Mouse (Mus musculus) intestine, embryonic 14.5 days (tissue): ENCODE data around the gene Sema6d. TPM values are rescaled to one million over a fixed set of nuclear protein-coding genes. Genes with fewer than 3 reads are reported as not detected.

Source experiments
- ATAC-seq: fragments of 200-750 bp; cut with Nextera tagmentation; replicated peaks from 2 replicates; pipeline ENCODE4 v1.8.0; 2017; ENCODE audit warnings: low read depth, moderate number of reproducible peaks, moderate TSS enrichment, moderate library complexity; ENCODE audit not compliant: low FRiP score, low TSS enrichment
- DNase-seq: peaks from one replicate; pipeline ENCODE4 v3.0.0-alpha.2; 2018; ENCODE audit warnings: low spot score
- H3K27ac ChIP-seq: fragments of 300-500 bp; sonication (generic); 2 replicates; pipeline ENCODE4 v1.5.1; 2014; ENCODE audit warnings: low read depth, mild to moderate bottlenecking, control low read depth
- H3K27me3 ChIP-seq: fragments of 300-500 bp; sonication (generic); replicated peaks from 2 replicates; pipeline ENCODE4 v1.6.1; 2014; ENCODE audit warnings: low read length, control low read depth; ENCODE audit not compliant: control insufficient read depth, insufficient read depth
- H3K36me3 ChIP-seq: fragments of 300-500 bp; sonication (generic); 2 replicates; pipeline ENCODE4 v1.6.1; 2014; ENCODE audit warnings: low read length, control low read depth; ENCODE audit not compliant: control insufficient read depth, insufficient read depth
- H3K4me1 ChIP-seq: fragments of 300-500 bp; sonication (generic); replicated peaks from 2 replicates; pipeline ENCODE4 v1.6.1; 2014; ENCODE audit warnings: low read length, control low read depth, mixed read lengths; ENCODE audit not compliant: control insufficient read depth, insufficient read depth
- H3K4me2 ChIP-seq: fragments of 300-500 bp; sonication (generic); 2 replicates; pipeline ENCODE4 v1.6.1; 2014; ENCODE audit warnings: low read length
- H3K4me3 ChIP-seq: fragments of 300-500 bp; sonication (generic); 2 replicates; pipeline ENCODE4 v1.5.1; 2014; ENCODE audit warnings: low read depth, low read length, control low read depth, mixed read lengths
- H3K9ac ChIP-seq: fragments of 300-500 bp; sonication (generic); 2 replicates; pipeline ENCODE4 v1.6.1; 2014; ENCODE audit warnings: mild to moderate bottlenecking, low read length
- H3K9me3 ChIP-seq: fragments of 300-500 bp; sonication (generic); 2 replicates; pipeline ENCODE4 v1.6.1; 2016; ENCODE audit warnings: low read length, control low read depth; ENCODE audit not compliant: control insufficient read depth
- WGBS: fragments of 180-500 bp; shearing (Covaris S2); extraction: QIAGEN DNeasy Blood & Tissue Kit; methylation state at CpG from one replicate; pipeline ENCODE4 v1.1.7; 2014; 5-methylcytosine and 5-hydroxymethylcytosine counted together
- polyA plus RNA-seq: library from polyadenylated mRNA; unstranded; fragments of >200 nt; fragmentation: Nextera tagmentation; extraction: Ambion mirVana; gene quantifications from 2 replicates; pipeline ENCODE4 v1.2.1, GENCODE M21; 2014

Sema6d gene
- polyA plus RNA-seq, 1 experiment from 2014 or later = 17.7 TPM

GRCm38 (mm10) chr2:124404631-124405562 lies 315.1 kb downstream of the Sema6d start:
- Histone ChIP-seq H3K27ac (no peak overlapping the region), H3K4me2 (no peak overlapping the region), H3K4me3 (no peak overlapping the region), H3K4me1 (no peaks in the 10 kb centered on the region), H3K36me3 (no peaks in the 10 kb centered on the region), H3K9me3 (no peaks in the 10 kb centered on the region), H3K27me3 (no peaks in the 10 kb centered on the region), H3K9ac (no peak overlapping the region)
- ATAC-seq (no peak), DNase-seq (no peak)
- 87% methylated on average over 6 of the region's 6 CpGs for WGBS

- WGBS = 86% methylated on average over 1 of the region's 1 CpGs
- Histone ChIP-seq H3K4me1 (no peaks in the 10 kb centered on the region), H3K27me3 (no peaks in the 10 kb centered on the region), H3K4me3 (no peak overlapping the region), H3K9me3 (no peaks in the 10 kb centered on the region), H3K9ac (no peak overlapping the region), H3K4me2 (no peak overlapping the region), H3K27ac (no peak overlapping the region), H3K36me3 (no peaks in the 10 kb centered on the region)
- no peak for DNase-seq
- no peak for ATAC-seq
Observed at GRCm38 (mm10) chr2:124408956-124409355, 319.2 kb downstream of the Sema6d start.

- no peak overlapping the region for H3K9ac ChIP-seq
- no peaks in the 10 kb centered on the region for H3K9me3 ChIP-seq
- H3K4me2 ChIP-seq = no peak overlapping the region
- no peaks in the 10 kb centered on the region for H3K27me3 ChIP-seq
- H3K4me1 ChIP-seq = no peaks in the 10 kb centered on the region
- no peaks in the 10 kb centered on the region for H3K36me3 ChIP-seq
- no peak for ATAC-seq
- no peak overlapping the region for H3K4me3 ChIP-seq
- 65% methylated on average over 3 of the region's 3 CpGs for WGBS
- no peak for DNase-seq
- no peak overlapping the region for H3K27ac ChIP-seq
Observed at GRCm38 (mm10) chr2:124416730-124417129, 327.0 kb downstream of the Sema6d start.

- ATAC-seq = no peak
- no peaks in the 10 kb centered on the region for H3K9me3 ChIP-seq
- no peaks in the 10 kb centered on the region for H3K27me3 ChIP-seq
- H3K4me2 ChIP-seq = no peak overlapping the region
- H3K4me1 ChIP-seq = no peaks in the 10 kb centered on the region
- H3K36me3 ChIP-seq = no peaks in the 10 kb centered on the region
- WGBS = 97% methylated on average over 2 of the region's 2 CpGs
- H3K4me3 ChIP-seq = no peak overlapping the region
- H3K9ac ChIP-seq = no peak overlapping the region
- H3K27ac ChIP-seq = no peak overlapping the region
- DNase-seq = no peak
Observed at GRCm38 (mm10) chr2:124418319-124418718, 328.6 kb downstream of the Sema6d start.

GRCm38 (mm10) chr2:124420170-124420825 lies 330.5 kb downstream of the Sema6d start:
- Histone ChIP-seq H3K27me3 (no peaks in the 10 kb centered on the region), H3K4me3 (no peak overlapping the region), H3K27ac (no peak overlapping the region), H3K9me3 (no peaks in the 10 kb centered on the region), H3K4me2 (no peak overlapping the region), H3K9ac (no peak overlapping the region), H3K36me3 (no peaks in the 10 kb centered on the region), H3K4me1 (no peaks in the 10 kb centered on the region)
- ATAC-seq (no peak), DNase-seq (no peak)
- WGBS = 31% methylated on average over 1 of the region's 1 CpGs

GRCm38 (mm10) chr2:124429744-124430143 lies 340.0 kb downstream of the Sema6d start:
- no peaks in the 10 kb centered on the region for H3K9me3 ChIP-seq
- no peak overlapping the region for H3K27ac ChIP-seq
- no peaks in the 10 kb centered on the region for H3K36me3 ChIP-seq
- ATAC-seq (no peak), DNase-seq (no peak)
- H3K9ac ChIP-seq = no peak overlapping the region
- H3K4me1 ChIP-seq = no peaks in the 10 kb centered on the region
- 88% methylated on average over 5 of the region's 5 CpGs for WGBS
- no peak overlapping the region for H3K4me2 ChIP-seq
- H3K4me3 ChIP-seq = no peak overlapping the region
- H3K27me3 ChIP-seq = no peaks in the 10 kb centered on the region

- H3K4me1 ChIP-seq = no peaks in the 10 kb centered on the region
- 90% methylated on average over 3 of the region's 3 CpGs for WGBS
- no peaks in the 10 kb centered on the region for H3K27me3 ChIP-seq
- no peaks in the 10 kb centered on the region for H3K9me3 ChIP-seq
- no peak for DNase-seq
- no peak overlapping the region for H3K4me3 ChIP-seq
- ATAC-seq = no peak
- H3K36me3 ChIP-seq = no peaks in the 10 kb centered on the region
- H3K4me2 ChIP-seq = no peak overlapping the region
- no peak overlapping the region for H3K27ac ChIP-seq
- H3K9ac ChIP-seq = no peak overlapping the region
Observed at GRCm38 (mm10) chr2:124430708-124431107, 340.9 kb downstream of the Sema6d start.

GRCm38 (mm10) chr2:124435382-124436002 lies 345.7 kb downstream of the Sema6d start:
- WGBS = 72% methylated on average over 12 of the region's 12 CpGs
- H3K9me3 ChIP-seq = no peaks in the 10 kb centered on the region
- no peak overlapping the region for H3K27ac ChIP-seq
- no peak overlapping the region for H3K4me3 ChIP-seq
- DNase-seq (no peak), ATAC-seq (no peak)
- no peak overlapping the region for H3K9ac ChIP-seq
- H3K27me3 ChIP-seq = no peaks in the 10 kb centered on the region
- no peak overlapping the region for H3K4me2 ChIP-seq
- H3K4me1 ChIP-seq = no peaks in the 10 kb centered on the region
- H3K36me3 ChIP-seq = no peaks in the 10 kb centered on the region
